Mouse (Mus musculus) small intestine, adult 2 months (tissue): ENCODE results near the gene Fam98a.

Source experiments
- CTCF ChIP-seq: fragments of 200-500 bp; IDR thresholded peaks from 2 replicates; pipeline ENCODE4 v1.5.1; 2012; ENCODE audit warnings: low read depth, mild to moderate bottlenecking, control low read depth, inconsistent platforms, low read length, moderate library complexity, mixed read lengths; ENCODE audit not compliant: insufficient replicate concordance, insufficient read length; ENCODE audit errors: extremely low read depth
- POLR2A ChIP-seq: fragments of 200-500 bp; IDR thresholded peaks from 2 replicates; pipeline ENCODE4 v1.6.1; 2012; ENCODE audit warnings: low read depth, mild to moderate bottlenecking, control low read depth, inconsistent platforms, low read length, moderate library complexity

DNA sequence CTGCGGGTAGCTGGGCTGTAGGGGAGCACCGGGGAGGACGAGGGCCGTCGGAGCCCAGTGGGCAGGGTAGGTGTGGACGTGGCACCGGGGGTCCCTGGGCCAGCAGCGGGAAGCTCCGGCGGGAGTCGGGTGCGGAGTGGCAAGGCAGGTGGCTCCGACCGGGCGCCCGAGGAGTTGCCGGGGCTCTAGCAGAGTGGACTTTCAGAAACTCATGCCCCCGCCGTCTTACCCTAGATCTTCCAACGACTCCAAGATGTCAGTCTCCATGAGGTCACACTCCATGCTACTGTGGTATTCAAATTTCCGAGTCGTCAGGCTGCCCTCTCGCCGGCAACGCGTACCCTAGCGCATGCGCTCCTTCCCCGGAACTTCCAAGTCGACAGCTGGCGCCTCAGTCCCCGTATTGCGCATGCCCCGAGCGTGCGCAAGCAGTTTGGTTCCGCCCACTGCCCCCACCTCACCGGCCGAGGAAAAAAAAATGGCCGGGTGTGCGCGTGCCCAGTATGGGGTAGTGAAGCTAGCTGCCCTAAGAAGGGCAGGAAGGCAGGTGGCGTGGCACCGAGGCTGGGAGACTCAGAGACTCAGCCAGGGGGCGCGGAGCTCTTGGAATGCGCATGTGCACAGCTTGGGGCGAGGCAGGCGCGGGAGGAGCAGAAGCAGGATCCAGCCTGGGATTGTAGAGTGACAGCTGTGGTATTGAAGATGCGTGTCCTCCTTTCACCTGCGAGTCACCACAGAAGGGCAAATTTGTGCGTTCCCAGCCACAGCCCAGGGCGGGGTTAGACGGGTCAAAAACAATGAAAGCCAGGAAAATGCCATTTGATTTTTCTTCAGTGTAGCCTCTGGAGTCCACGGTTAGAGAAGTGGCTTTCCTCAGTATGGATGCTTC, at the start of gene Fam98a:
- TF ChIP-seq CTCF (0 out of 2 replicates have a peak, but pooled peaks have one; percentile 49), POLR2A (peak; percentile 23; the same call in 1 of the 2 replicates)
